Mouse (Mus musculus) kidney, postnatal 14 days (tissue): ENCODE measurements around the gene Oprl1.

Experiments
- DNase-seq: peaks from one replicate; pipeline ENCODE4 v3.0.0; 2022; ENCODE audit warnings: mixed read lengths

Oprl1 gene

GRCm38 (mm10) chr2:181714903-181715326 is at the start of gene Oprl1:
Gene Oprl1 (plus strand): TSS chr2:181715016.
- no peak for DNase-seq

GRCm38 (mm10) chr2:181670285-181670912 is 44.4 kb upstream of the Oprl1 start:
- DNase-seq: peak; percentile 36

- DNase-seq: no peak
Measured at GRCm38 (mm10) chr2:181670913-181671311, 43.9 kb upstream of the Oprl1 start.

- DNase-seq: peak; percentile 81
Measured at GRCm38 (mm10) chr2:181671326-181671725, 43.5 kb upstream of the Oprl1 start, which contains the start of gene Sox18. Gene Sox18 (minus strand): TSS chr2:181671640.

GRCm38 (mm10) chr2:181671984-181672383 is 42.8 kb upstream of the Oprl1 start:
- DNase-seq: no peak

GRCm38 (mm10) chr2:181673501-181673900 is 41.3 kb upstream of the Oprl1 start:
- DNase-seq: peak; percentile 15

- no peak for DNase-seq
Measured at GRCm38 (mm10) chr2:181674934-181675333, 39.9 kb upstream of the Oprl1 start.

- DNase-seq: peak; percentile 86
Measured at GRCm38 (mm10) chr2:181675454-181675853, 39.4 kb upstream of the Oprl1 start.

- peak; percentile 48 for DNase-seq
Measured at GRCm38 (mm10) chr2:181676424-181676823, 38.4 kb upstream of the Oprl1 start.

- DNase-seq: peak; percentile 71
Measured at GRCm38 (mm10) chr2:181677096-181677754, 37.6 kb upstream of the Oprl1 start.

- peak; percentile 69 for DNase-seq
Measured at GRCm38 (mm10) chr2:181677755-181678098, 37.1 kb upstream of the Oprl1 start.

GRCm38 (mm10) chr2:181678780-181679179 is 36.0 kb upstream of the Oprl1 start:
- peak; percentile 90 for DNase-seq

GRCm38 (mm10) chr2:181679951-181680715 is 34.7 kb upstream of the Oprl1 start, which contains the start of gene Tcea2:
Gene Tcea2 (plus strand): TSS chr2:181680310.
- peak; percentile 88 for DNase-seq

- peak; percentile 21 for DNase-seq
Measured at GRCm38 (mm10) chr2:181680716-181681117, 34.1 kb upstream of the Oprl1 start.

- DNase-seq: no peak
Measured at GRCm38 (mm10) chr2:181681978-181682377, 32.8 kb upstream of the Oprl1 start.

- DNase-seq: no peak
Measured at GRCm38 (mm10) chr2:181683381-181683780, 31.4 kb upstream of the Oprl1 start.

- no peak for DNase-seq
Measured at GRCm38 (mm10) chr2:181684713-181685112, 30.1 kb upstream of the Oprl1 start.

- no peak for DNase-seq
Measured at GRCm38 (mm10) chr2:181685686-181686085, 29.1 kb upstream of the Oprl1 start.

- no peak for DNase-seq
Measured at GRCm38 (mm10) chr2:181687586-181687985, 27.2 kb upstream of the Oprl1 start.

GRCm38 (mm10) chr2:181689466-181690160 is 25.2 kb upstream of the Oprl1 start:
- DNase-seq: no peak

- DNase-seq: no peak
Measured at GRCm38 (mm10) chr2:181691083-181691482, 23.7 kb upstream of the Oprl1 start.

- no peak for DNase-seq
Measured at GRCm38 (mm10) chr2:181691571-181691970, 23.2 kb upstream of the Oprl1 start.

GRCm38 (mm10) chr2:181692304-181692703 is 22.5 kb upstream of the Oprl1 start:
- DNase-seq: no peak
